Mouse (Mus musculus): ENCODE measurements around the gene Rft1.

The Rft1 gene

DNA sequence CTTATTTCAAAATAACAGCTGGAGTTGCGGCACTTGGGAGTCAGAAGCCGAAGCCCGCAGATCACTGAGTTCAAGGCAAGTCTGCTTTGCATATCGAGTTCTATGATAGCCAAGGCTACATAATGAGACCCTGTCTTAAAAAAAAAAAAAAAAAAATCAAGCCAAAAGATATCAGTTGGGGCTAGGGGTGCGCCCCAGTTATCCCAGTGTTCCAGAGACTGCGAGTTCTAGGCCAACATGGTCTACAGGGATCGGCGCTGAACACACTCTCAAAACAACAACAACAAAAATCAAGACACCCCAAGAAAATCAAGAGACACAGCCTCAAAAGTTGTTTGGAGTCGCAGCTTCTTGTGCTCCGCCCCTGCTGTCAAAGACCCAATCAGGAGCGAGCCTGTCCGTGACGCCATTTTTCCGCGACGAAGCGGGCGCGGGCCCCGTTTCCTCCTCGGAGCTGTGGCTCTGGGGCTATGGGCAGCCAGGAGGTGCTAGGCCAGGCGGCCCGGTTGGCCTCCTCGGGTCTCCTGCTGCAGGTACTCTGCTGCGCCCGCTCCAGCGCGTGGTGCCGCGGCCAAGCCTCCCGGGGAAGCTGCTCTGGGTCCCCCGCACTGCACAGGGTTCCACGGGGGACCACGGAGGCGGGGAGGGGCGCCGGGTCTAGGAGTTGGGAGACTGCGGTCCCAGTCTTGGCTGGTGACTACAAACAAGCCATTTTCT, at the start of gene Rft1:
Gene Rft1 (plus strand): TSS at position 418 of the 717 bp plus-strand sequence.
- peak; percentile 99 for DNase-seq

DNA sequence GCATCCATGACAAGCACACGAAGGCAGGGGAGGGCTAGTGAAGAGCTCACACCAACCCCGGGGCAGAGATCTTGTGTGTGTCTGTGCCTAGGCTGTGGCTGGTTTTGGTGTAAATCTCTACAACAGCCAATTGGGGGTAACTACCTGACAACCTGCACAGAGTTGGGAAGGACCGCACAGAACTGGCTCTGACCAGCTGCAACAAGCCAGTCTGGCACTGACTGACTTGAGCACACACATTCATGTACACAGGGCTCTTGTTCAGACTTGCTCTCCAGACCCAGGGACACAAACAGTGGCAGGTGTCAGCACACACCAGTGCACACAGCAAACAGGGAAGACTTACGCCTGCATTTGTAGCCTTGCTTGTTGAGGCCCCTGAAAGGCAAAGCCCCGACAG, 47.3 kb upstream of the Rft1 start:
- no peak for DNase-seq

DNA sequence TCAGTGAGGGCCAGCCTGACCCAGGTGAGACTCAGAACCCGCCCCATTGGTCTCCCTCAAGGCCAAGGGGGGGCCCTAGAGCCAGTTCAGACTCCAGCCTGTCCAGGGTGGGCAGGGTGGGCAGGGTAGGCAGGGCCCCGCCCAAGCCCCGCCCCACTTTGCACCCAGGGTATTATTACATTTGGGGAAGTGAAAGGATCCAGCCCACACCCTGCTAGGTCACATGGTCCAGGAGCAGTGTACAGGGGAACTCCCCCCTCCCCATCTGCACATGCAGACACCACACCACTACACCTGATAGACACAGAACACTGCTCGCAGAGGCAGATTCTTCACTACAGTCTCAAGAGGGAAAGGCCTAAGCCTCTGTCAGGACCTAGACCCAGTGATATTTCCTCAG, 46.5 kb upstream of the Rft1 start:
- no peak for DNase-seq

DNA sequence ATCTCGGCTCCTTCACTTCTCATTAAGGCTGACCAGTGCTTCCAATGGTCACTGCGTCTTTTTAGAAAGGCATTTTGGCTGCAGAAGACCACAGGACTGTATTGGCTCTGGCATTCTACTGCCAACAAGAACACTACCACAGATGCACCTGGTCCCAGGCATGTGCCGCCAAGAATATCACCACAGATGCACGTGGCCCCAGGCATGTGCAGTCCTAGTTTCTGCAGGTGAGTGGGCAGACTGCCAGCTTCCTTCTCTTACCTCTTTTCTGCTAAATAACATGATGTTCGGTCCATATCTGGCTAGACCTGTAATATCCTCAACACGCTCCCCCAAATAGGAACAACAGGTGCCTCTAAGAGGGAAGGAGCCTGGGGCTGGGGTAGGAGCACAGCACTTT, 46.0 kb upstream of the Rft1 start:
- peak; percentile 30 to 39 for DNase-seq

DNA sequence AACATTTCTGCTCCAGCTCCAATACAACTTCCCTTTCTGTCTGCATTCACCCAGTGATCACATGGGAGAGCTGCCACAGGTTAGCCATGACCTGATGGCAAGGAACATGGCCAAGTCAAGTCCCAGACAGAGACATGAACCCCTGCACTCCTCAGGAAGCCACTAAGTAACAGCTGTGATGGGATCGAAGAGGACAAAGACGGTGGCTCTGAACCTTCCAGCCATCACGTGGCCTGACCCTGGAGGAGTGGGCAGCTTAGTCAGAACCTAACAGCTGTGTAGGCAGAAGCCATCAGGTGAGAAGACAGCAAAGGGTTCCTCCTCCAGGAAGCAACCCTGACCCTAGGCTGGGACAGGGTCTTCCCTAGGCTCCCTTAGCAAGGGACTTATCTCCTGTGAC, 44.7 kb upstream of the Rft1 start:
- DNase-seq = no peak

DNA sequence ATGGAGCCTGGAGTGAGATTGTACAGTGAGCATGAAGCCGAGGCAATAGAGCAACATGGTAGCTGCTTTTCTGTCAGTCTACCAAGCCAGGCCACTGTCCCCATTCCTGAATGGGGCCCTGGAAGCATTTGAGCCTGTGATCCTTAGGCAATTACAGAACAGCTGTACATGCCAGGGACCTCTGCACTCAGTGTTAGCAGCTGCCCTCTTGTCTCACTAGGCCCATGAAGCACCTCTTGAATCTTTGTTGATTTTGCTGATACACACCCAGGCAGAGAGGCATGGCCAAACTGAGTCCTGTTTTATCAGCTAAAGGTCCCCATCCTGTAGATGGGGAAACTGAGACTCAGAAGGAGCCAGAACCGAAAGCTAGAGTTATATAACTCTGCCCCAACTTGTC, 43.9 kb upstream of the Rft1 start:
- no peak for DNase-seq

DNA sequence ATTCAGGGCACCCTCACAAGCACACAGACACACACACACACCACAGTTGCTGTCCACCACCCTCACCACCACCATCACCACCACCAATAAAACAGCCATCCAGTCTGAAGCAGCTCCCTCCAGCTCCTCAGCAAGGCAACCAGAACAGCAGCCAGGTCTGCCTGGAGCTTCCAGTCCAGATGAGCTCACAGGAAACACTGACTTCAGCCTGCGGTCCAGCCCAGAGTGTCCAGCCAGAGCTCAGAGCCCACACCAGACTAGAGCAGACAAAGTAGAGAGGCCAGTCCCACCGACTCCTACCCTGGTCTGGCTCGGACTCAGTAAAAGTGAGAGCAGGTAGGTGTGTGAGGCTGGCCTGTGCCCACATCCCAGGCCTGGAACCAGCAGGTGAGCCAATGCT, 43.2 kb upstream of the Rft1 start:
- DNase-seq = no peak

DNA sequence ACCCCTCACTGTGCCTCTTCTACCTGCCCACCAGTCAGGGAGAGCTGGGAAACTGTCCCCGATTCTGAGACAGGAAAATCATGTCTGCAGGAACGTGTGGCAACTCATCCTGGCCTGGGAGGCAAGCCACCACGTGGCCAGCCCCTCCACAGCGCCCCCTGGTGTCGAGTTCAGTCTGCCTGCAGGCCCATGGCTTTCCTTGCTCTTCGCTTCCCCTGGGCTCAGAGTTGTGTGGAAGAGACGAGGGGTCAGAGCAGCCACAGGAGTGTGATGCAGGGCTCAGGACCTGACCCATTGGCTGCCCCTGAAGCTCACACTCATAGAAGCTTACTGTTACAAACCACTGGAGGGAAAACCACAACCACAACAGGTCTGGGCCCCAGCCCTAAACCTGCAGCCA, 41.6 kb upstream of the Rft1 start:
- DNase-seq = peak; percentile 64 to 74

DNA sequence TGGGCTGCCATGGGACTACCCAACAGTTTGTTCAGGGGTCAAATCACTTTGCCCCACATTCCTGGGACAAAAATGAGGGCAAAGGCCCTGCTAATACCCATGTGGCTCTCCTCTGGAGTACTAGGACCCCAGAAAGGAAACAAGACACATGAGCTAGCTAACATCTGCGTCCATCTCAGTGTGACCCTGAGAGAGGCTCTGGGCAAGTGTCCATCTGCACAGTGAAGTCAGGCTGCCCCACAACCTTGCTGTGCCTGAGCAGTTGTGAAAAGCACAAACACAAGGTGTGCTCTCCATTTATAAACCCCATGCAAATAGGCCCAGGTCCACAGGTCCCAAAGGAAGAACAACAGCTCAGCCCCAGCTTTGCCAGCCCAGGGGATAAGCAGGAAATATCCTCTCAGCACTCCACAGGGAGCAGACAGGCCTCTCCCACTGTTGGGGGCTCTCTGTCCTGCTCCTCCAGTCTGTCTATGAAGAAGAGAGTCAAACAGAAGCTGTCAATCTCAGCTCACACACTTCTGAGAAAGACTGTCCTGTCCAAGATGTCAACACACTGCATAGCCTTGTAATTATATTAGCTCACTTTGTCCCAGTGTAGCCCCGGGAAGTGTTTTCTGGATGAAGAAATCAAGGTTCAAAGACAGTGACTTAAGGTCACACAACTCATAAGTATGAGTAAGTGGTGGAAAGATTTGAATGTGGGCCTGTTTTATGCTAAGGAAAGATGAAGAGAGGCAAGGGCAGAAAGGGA, 41.0 kb upstream of the Rft1 start:
- no peak for DNase-seq

DNA sequence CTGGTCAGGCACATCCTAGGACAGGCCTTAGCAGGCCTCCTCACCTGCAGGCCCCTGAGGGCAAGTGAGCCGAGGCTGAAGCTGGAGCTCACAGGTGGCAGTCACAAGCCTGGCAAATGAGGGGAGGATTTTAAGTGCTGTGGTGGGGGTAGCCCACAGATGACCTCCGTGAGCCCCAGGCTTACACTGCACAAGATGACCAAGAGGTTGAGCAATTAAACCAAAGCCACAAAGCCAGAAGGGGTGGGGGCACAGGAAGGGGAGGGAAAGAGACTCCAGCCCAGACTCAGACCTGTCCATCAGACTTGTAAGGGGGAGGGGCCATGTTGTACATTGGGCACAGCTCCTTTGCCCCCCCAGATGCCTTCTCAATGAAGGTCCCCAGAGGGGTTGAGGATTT, 37.4 kb upstream of the Rft1 start:
- DNase-seq = no peak

DNA sequence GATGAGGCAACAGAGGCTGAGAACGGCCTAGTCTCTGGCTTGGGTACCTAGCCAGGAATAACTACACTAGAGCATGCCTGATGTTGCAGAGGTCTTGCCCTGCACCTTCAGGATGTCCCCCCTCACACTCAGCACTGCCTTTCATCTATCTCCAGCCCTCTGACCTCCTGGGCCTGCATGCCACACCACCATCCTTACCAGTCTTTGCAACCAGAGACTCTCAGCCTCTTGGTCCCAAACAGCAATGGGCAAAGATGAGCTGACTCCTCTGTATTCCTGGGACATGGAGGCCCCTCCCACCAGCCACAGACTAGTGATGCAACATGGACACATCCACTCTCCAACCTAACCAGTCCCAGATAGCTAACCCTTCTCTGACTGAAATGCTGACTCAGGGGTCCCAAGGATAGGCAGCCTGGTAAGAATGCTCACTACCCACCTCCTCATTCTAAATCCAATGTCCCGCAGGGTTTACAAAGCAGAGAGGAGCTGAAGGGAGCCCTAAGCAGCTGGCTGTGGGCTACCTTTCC, 35.3 kb upstream of the Rft1 start:
- DNase-seq = no peak

DNA sequence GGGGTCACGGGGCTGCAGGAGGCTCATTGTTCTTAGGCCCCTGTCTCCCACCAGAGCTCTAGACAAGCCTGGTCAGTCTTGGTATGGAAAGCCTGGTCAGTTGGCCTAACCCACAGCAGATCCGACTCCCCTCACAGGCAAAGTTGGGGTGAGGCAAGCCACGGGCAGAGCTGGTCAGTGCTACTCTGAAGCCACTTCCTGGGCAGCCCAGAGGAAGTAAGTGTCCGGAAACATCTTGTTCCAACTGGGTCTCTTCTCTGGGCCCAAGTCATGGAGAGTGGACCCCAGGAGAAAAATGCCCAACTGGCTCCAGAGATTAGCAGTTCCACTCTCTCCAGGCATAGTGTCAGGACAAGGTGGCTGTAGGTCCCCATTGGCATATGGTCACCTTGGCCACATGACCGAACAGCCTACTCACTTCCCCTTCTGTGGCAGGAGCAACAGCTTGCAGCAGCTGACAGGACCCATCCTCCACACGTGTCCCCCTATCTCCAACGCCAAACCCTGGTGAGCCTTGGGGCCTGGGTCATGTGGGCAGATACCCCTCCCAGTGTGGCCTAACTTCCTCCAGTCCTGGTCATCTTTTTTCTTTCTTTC, 34.1 kb upstream of the Rft1 start:
- DNase-seq = peak; percentile 46 to 56

DNA sequence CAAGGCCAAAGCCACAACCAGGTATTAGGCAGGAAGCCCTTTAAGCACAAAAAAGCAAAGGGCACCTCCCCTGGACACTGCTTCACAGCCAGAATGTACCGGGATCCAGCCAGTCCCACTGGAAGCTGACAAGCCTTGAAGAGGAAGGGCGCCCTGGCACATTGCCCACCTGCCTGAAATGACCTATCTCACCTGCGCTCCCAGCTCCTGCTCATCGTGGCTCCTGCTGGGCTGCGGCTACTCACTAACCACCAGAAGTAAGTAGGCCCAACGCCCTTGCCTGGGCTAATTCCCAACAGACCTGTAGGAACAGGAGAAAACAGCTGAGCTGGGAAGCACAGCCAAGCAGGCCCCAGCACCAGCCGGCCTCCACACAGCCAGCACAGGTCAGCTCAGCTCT, 32.0 kb upstream of the Rft1 start:
- DNase-seq = peak; percentile 35 to 40

DNA sequence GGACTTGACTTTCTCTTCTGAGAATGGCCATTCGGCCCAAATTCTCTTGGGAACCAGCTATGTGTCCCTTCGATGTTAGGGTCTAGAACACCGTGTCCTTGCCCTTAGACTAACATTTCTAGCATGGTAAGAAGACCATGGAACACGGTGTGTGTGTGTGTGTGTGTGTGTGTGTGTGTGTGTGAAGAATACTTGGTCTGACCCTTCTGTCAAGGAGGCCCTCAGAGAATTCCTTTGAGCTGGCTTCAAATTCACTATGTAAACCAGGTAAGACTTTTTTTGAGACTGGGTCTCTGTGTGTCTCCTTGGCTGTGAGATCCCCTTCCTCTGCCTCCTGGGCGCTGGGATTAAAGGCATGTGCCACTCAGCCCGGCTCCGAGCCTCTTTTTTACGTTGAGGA, 31.6 kb upstream of the Rft1 start:
- DNase-seq = no peak

DNA sequence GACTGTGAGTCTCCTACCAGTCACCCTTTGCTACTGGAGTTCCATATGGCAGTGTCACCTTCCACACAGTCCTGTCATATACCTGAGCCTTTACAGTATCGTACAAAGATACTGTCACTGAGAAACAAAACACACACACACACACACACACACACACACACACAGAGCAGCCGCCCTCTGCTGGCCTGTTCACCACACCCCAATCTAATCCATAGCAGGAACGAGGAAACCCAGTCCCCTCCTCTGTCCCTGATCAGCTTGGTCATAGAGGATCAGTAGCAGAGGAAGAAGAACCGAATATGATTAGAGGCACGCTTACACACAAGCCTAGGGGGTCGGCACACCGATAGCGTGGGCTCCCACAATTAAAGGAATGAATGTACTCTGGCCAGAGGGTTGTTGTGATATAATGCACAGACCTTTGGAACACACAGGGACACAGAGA, 29.9 kb upstream of the Rft1 start:
- no peak for DNase-seq

DNA sequence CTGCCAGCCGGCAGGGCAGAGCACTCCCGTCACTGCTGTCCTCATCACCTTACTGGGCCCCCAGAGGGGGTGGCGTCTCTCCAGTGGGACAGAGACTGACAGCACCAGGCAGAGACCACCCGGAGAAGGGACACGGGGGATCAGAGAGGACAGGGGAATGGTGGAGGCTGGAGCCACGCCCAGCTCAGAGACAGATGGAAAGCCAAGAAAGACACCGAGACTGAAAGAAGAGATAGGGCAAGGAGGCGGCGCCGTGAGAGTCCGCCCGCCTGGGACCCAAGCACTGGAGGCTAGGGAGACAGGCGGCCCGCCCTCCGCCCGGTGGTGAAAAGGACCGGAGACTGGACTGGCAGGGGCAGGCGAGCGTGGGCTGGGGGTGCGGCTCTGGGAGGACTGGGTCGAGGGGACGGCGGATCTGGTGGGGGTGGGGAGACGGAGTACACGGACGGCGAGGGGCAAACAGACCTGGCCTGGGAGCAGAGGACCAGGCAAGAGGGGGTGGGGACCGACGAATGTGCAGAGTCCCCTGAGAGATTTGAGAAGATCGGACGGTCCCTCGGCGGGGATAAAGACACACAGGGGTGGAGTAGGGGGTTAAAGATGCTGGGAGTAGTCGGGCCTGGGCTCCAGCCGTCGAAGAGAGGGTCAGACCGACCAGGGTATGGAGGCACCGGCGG, 28.9 kb upstream of the Rft1 start:
- DNase-seq = peak in 1 of 2 experiments; percentile 19

DNA sequence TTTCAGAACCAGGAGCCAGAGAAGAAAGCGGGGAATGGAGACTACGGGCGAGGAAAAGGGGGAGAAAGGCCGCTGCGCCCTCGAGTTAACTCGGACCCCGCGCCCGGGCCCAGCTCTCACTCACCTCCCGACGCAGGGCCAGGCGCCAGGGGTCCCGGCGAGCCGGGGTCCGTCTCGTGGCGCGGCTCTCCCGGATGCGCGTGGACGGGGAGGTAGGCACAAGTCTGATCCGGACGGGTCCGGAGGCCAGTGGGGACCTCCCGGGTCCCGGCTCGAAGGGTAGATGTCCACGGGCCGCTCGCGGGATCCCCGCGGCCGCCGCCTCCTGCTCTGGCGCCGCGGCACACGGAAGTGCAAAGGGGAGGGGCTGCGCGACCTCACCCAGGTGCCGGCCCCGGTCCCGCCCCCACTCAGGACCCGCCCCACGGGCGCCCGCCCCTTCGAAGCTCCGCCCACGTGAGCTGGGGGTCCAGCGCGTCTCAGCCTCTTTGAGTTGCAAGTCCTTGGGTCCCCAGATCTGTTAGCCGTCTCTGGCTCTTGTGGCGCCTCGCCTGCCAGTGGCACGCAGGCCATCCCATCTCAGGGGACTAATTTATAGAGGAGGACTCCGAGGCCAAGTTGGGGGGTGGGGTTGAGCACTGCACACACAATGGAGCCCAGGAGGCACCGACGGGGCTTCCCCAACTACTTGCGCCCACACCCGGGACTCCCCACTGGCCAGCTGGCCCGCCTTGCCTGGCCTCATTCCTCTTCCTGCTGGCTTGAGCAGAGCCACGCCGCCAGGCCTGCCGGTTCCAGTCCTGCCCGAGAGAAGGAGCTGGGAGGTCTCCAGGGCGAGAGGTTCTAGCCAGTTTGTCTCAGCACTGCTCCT, 28.1 kb upstream of the Rft1 start, which contains the start of gene Prkcd:
Gene Prkcd (minus strand): TSS at position 355 of the 871 bp plus-strand sequence.
- peak; percentile 58 to 70 for DNase-seq

DNA sequence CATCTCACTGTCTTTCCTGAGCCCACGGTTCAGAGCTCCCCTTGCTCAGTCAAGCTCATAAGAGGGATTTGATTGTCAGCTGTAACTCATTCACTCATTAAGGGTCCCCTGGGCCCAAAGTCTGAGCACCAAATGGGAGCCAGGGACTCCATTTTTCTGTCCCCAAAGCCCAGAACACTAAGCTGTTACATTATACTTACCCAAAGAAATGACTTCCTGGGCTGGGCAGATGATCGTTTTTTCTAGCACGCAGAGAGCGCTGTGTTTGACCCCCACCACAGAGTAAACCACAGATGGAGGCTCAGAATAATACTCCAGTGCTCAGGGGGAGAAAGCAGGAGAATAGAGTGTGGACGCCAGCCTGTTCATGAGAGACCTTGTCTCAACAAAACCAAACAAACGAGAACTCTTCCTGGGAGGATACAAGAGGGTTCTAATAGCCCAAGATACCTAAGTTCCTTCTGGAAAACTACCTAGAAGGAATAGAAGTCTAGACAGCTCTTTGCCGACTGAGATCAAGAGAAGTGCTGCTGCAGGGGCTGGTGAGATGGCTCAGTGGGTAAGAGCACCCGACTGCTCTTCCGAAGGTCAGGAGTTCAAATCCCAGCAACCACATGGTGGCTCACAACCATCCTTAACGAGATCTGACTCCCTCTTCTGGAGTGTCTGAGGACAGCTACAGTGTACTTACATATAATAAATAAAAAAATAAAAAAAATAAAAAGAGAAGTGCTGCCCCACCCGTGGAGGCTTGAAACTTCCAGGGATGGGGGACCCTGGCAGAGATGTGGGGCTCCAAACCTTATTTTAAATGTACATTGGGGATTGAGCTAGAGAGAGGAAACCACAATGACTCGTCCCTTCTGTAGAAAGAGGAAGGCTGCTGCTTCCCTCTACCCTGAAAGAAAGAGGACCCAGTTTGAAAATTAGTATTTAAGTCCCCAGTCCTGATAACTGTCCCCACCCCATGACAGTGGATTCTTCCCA, 27.1 kb upstream of the Rft1 start:
- DNase-seq = no peak

DNA sequence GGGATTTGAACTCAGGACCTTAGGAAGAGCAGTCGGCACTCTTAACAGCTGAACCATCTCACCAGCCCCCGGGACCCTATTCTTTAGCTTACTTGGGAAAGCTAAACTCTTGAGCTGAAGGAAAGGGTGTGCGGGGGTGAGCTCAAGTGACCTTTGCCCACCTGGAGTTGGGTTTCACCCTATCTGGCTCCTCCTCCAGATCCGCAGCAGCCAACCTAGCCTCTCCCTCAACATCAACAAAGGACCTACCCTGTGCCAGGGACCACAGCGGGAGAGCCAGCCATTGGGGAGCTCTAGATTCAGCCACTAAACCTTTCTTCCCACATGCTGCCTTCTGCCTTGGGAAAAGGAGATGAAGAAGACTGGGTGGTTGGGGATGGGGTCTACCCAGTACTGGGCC, 25.9 kb upstream of the Rft1 start:
- DNase-seq = no peak

DNA sequence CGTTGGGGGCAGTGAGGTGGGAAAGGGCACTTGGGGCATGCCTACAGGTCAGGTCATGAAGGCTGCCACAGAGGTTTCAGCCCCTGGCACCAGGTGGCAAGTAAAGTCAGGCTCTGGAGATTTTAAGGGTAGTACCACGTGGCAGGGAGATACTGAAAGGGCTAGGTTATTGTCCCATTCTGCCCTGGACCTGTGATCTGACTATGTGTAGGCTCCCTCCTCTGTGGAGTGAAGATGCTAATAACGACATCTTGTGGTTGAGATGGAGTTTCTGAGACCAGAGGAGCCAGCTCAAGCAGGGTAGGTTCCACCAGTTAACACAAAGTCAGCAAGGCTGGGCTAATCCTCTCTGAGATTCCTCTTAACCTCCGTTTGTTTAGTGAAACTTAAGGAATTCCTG, 24.3 kb upstream of the Rft1 start:
- no peak for DNase-seq
